Mouse (Mus musculus) liver, adult 2 months (tissue): ENCODE measurements at regions not wholly inside any gene's neighbourhood (a gene's known extent, or its start where the extent isn't known, plus 50 kb on each side); places are given as distances from the start of the nearest gene placed in this dataset.
"Not testable (repeated sequence)": the region's sequence is repeated elsewhere in the genome, so short reads cannot be mapped to it uniquely, and the experiment has no call there.

Source experiments
- DNase-seq: peaks from one replicate; pipeline ENCODE4 v3.0.0-alpha.2; 2011; ENCODE audit warnings: low read depth, low spot score; ENCODE audit errors: extremely low read depth
- H3K27ac ChIP-seq: fragments of 200-500 bp; replicated peaks from 2 replicates; pipeline ENCODE4 v1.5.1; 2012; ENCODE audit warnings: low read depth, mild to moderate bottlenecking, control low read depth, inconsistent platforms, low read length; ENCODE audit not compliant: insufficient read depth
- H3K27me3 ChIP-seq: fragments of 200-500 bp; 2 replicates; pipeline ENCODE4 v1.6.1; 2012; ENCODE audit warnings: mild to moderate bottlenecking, moderate library complexity, low read length, inconsistent platforms; ENCODE audit not compliant: control insufficient read depth, insufficient read depth
- H3K36me3 ChIP-seq: fragments of 200-500 bp; 2 replicates; pipeline ENCODE4 v1.6.1; 2012; ENCODE audit warnings: low read length, inconsistent platforms; ENCODE audit not compliant: control insufficient read depth, insufficient read depth
- H3K4me1 ChIP-seq: fragments of 200-500 bp; 2 replicates; pipeline ENCODE4 v1.6.1; 2011; ENCODE audit warnings: low read length; ENCODE audit not compliant: control insufficient read depth, insufficient read depth
- H3K4me3 ChIP-seq: fragments of 200-500 bp; 2 replicates; pipeline ENCODE4 v1.5.1; 2011; ENCODE audit warnings: low read depth, mild to moderate bottlenecking, control low read depth, low read length, moderate library complexity; ENCODE audit not compliant: insufficient read depth
- H3K79me2 ChIP-seq: fragments of 200-500 bp; 2 replicates; pipeline ENCODE4 v1.6.1; 2012; ENCODE audit warnings: inconsistent platforms, mild to moderate bottlenecking, low read length, moderate library complexity; ENCODE audit not compliant: control insufficient read depth, insufficient read depth
- H3K9ac ChIP-seq: fragments of 200-500 bp; 2 replicates; pipeline ENCODE4 v1.6.1; 2012; ENCODE audit warnings: low read depth, mild to moderate bottlenecking, control low read depth, inconsistent platforms, low read length
- CTCF ChIP-seq: fragments of 200-500 bp; IDR thresholded peaks from 2 replicates; pipeline ENCODE4 v1.5.1; 2011; ENCODE audit warnings: low read depth, low read length, control low read depth
- POLR2A ChIP-seq: fragments of 200-500 bp; IDR thresholded peaks from 2 replicates; pipeline ENCODE4 v1.6.1; 2011; ENCODE audit warnings: low read length, control low read depth; ENCODE audit not compliant: insufficient read depth; ENCODE audit errors: extremely low read depth
- WGBS: fragments of 180-500 bp; shearing (Covaris S2); methylation state at CpG from one replicate; pipeline ENCODE4 v1.1.7; 2018; 5-methylcytosine and 5-hydroxymethylcytosine counted together

DNA sequence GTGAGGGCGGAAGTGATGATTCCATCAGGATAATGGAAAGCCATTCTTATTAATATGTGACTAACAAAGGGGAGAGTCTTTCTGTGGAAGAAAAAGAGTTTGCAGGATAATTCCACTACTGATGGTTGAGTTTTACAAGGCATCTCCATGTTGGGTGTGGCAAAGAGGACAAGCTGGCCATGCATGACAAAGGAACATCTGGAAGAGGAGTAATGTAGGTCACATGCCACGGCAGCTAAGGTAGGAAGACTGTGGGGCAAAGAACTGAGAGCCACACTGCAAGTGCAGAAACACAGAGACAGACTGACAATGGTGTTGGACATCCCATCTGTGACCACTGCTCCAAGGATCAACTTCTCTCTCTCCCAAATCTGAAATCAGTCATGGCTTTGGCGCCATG is 196.4 kb upstream of the Gdi2 start:
- Histone ChIP-seq H3K9ac (no peak overlapping the region), H3K27me3 (no peaks in the 10 kb centered on the region), H3K79me2 (no peaks in the 10 kb centered on the region), H3K27ac (no peak overlapping the region), H3K36me3 (no peaks in the 10 kb centered on the region), H3K4me1 (no peaks in the 10 kb centered on the region), H3K4me3 (no peak overlapping the region)
- TF ChIP-seq POLR2A (no peak), CTCF (no peak)
- WGBS: 78% methylated on average over 3 of the region's 3 CpGs
- no peak for DNase-seq

DNA sequence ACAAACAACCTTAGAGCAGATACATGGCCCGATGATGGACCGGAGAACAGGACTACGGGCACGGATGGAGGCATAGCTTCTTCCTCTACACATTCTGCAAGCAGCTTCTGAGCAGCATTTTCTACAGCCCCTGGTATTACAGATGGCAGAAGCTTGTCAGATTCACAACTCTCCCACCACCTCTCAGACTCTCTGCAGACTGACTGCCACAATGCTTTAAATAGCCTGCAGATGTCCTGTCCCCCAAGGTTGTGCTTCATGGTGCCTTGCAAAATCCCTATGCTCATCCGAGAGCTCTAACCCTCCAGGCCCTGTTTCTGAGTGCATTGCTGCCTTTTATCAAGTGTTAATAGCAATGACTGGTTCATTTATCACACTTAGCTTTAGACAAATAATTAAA is 194.3 kb upstream of the Gdi2 start:
- WGBS: 79% methylated on average over 5 of the region's 5 CpGs
- no peak for TF ChIP-seq CTCF
- TF ChIP-seq POLR2A: no peak
- DNase-seq: no peak

DNA sequence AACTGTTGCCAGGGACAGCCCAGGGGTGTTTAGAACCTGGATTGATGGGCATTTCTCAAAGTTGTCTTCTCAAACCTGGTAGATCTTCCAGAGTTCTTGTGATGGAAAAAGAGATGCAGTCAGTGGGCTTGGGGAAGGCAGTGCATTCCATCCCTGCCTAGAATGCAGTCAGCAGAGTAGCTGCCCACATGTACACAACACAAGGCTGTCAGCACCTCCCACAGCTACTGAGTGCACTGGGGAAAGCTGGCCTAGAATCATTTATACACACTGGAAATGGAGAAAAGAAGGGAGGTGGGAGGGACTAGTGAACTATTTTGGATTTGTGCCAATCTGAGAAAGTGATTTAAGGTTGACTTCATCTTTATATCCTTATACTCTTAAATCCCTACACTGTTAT is 183.0 kb upstream of the Gdi2 start:
- not testable (repeated sequence) for DNase-seq, H3K4me3 ChIP-seq, H3K36me3 ChIP-seq, H3K9ac ChIP-seq, H3K79me2 ChIP-seq, H3K27ac ChIP-seq, H3K4me1 ChIP-seq
- peaks cover 17% of the 10 kb centered on the region for H3K27me3 ChIP-seq

More for the DNA sequence above, 194.3 kb upstream of the Gdi2 start:
- Histone ChIP-seq H3K4me1 (no peaks in the 10 kb centered on the region), H3K36me3 (no peaks in the 10 kb centered on the region), H3K27me3 (no peaks in the 10 kb centered on the region), H3K4me3 (no peak overlapping the region), H3K79me2 (no peaks in the 10 kb centered on the region), H3K27ac (no peak overlapping the region), H3K9ac (no peak overlapping the region)

DNA sequence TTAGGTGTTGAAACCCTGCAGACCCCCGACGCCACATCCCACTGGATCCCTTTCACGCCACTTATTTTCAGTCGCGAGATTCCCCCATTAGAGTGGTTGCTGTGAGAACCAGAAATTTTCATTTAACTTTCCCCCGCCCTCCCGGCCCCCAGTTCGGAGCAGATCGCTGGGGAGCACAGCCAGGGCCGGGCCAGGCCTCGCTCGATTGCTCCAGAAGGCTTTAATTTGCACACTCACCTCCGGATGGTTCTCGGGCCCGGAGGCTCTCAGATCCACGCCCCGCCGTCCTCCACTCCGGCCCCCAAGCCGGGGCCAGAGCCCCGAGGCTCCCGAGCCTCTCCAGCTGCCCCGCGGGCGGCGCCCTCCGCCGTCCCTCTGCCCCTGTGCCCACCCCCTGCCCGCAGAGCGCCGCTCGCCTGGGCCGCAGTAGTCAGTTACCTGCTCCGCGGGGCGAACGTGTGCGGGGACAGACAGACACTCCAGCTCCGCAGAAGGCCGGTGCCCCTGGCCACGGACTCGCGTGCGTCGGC is 179.7 kb upstream of the Gdi2 start:
- no peak for DNase-seq
- WGBS: 7% methylated on average over 42 of the region's 45 CpGs
- H3K36me3 ChIP-seq: no peaks in the 10 kb centered on the region
- H3K27ac ChIP-seq: no peak overlapping the region
- H3K4me3 ChIP-seq: no peak overlapping the region; the same call in 1 of the 2 replicates
- peaks cover 11% of the 10 kb centered on the region for H3K4me1 ChIP-seq
- peaks cover 17% of the 10 kb centered on the region for H3K27me3 ChIP-seq
- TF ChIP-seq POLR2A (no peak), CTCF (no peak)
- no peaks in the 10 kb centered on the region for H3K79me2 ChIP-seq
- H3K9ac ChIP-seq: no peak overlapping the region

DNA sequence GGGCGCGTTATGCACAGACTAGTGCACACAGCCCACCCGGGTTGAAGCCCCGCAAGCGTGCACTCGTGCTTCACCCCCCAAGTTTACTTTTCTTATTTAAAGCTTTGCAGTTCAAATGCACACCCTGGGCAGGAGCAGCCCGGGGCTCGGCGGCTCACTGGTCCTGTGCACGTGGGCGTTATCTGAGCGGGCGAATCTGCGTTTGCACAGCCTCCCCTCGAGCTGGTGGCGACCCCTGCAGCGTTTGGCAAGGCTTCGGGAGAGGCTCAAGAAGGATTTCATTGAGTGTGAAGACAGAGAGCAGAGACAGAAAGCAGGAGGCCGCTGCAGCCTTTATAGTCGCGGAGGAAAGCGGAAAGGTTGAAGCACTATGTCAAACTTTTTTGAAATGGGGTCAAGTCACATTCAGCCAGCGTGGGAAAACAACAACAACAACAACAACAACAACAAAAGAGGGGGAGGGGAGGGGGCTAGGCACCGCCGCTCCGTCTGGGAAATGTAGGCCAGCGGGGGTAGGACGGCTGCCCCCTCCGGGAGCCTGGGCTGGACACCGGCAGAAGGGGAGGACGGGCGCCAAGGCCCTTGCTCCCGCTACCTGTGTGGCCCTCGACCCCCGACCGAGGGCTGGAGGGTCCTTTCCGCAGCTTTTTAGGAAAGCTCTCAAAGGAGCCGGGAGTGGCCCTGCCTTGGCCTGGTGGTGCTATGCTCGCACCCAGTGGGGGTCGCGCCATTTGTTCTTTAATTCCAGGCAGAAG is 178.7 kb upstream of the Gdi2 start:
- no peak for DNase-seq
- H3K36me3 ChIP-seq: no peaks in the 10 kb centered on the region
- no peak overlapping the region for H3K27ac ChIP-seq
- TF ChIP-seq POLR2A: no peak
- no peak for TF ChIP-seq CTCF
- H3K79me2 ChIP-seq: no peaks in the 10 kb centered on the region
- WGBS: under 1% methylated on average over 41 of the region's 41 CpGs
- H3K27me3 ChIP-seq: peaks cover 17% of the 10 kb centered on the region
- H3K4me3 ChIP-seq: peak overlapping the region; percentile 46; the same call in 1 of the 2 replicates
- peaks cover 11% of the 10 kb centered on the region for H3K4me1 ChIP-seq
- H3K9ac ChIP-seq: no peak overlapping the region

DNA sequence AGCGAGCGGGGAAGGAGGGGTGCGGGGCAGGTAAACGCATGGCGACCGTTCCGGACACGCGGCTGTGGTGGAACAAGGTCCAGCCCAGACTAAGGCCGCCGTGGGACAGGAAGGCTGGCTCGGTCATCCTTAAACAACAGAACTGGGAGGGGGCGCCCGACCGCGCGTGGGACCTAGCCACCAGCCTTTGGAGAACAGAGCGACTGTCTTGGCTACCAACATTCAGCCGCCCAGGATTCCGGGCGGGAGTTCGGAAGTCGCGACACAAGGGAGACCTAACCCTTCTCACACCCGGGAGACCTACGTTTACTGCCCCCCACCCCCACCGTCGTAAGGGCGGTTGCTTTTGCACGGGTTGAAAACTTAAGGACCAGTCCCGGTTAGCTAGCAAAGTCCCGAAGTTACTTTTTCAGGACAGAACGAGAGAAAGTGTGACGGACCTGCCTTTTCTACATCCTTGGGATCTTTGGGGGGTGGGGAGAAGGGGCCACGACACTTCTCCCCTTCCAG is 178.1 kb upstream of the Gdi2 start:
- not testable (repeated sequence) for H3K27ac ChIP-seq, DNase-seq, H3K79me2 ChIP-seq, H3K9ac ChIP-seq, H3K36me3 ChIP-seq
- peak overlapping the region; percentile 71; the same call in 1 of the 2 replicates for H3K4me3 ChIP-seq
- 1% methylated on average over 35 of the region's 35 CpGs for whole genome bisulfite sequencing
- peaks cover 17% of the 10 kb centered on the region for H3K27me3 ChIP-seq
- H3K4me1 ChIP-seq: peaks cover 11% of the 10 kb centered on the region
